In the genomic region with DNA sequence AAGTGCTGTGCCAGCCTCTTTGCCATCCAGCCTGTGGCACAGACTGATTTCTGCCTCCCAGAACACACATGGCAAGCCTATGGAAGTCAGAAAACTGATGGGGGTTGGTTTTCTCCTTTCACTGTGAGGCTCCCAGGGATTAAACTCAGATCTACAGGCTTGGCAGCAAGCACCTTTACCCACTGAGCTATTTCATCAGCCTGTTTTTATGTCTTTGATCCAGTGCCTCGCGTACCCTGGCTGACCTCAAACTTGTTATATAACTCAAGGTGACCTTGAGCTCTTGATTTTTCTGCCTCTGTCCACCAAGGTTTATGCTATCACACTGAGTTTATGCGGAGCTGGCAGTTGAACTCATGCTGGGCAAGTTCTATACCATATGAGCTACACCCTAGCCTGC, we compare ENCODE assay signal across 11 mouse cellular contexts. TPM values are rescaled to one million over a fixed set of nuclear protein-coding genes. Genes with fewer than 3 reads are reported as not detected.
DNase-seq lines count a peak whose midpoint lies in the region; ATAC-seq lines count a peak whose summit lies in the region.
"Had no signal": no experiment of that assay in that cellular context is flagged by ENCODE, and none has a peak within 500 bp of the region (broad histone marks: within the 10 kb centered on the region; RNA-seq: fewer than 3 reads in every experiment).

No protein-coding gene starts in this region.

- H3K9ac ChIP-seq in liver, embryonic 11.5 days (ENCODE audit: low read depth, low read length) = no peak overlapping the region
- H3K9ac ChIP-seq in liver, embryonic 12.5 days = no peak overlapping the region
- no peak overlapping the region for H3K9ac ChIP-seq in intestine, embryonic 15.5 days
- H3K9ac ChIP-seq in neural tube, embryonic 15.5 days (replicated peaks) = no peak overlapping the region
- H3K9ac ChIP-seq: embryonic facial prominence, embryonic 13.5 days had no signal

- no peaks in the 10 kb centered on the region for H3K36me3 ChIP-seq in heart, embryonic 10.5 days
- H3K36me3 ChIP-seq in liver, embryonic 11.5 days (ENCODE audit: control insufficient read depth, insufficient read depth, low read length) = no peaks in the 10 kb centered on the region
- no peaks in the 10 kb centered on the region for H3K36me3 ChIP-seq in liver, embryonic 12.5 days
- no peaks in the 10 kb centered on the region for H3K36me3 ChIP-seq in intestine, embryonic 15.5 days
- no peaks in the 10 kb centered on the region for H3K36me3 ChIP-seq in neural tube, embryonic 15.5 days
- H3K36me3 ChIP-seq: embryonic facial prominence, embryonic 13.5 days had no signal

- H3K27me3 ChIP-seq in heart, embryonic 10.5 days (ENCODE audit: insufficient read depth, poor library complexity, severe bottlenecking) = no peaks in the 10 kb centered on the region
- no peaks in the 10 kb centered on the region for H3K27me3 ChIP-seq in liver, embryonic 11.5 days (replicated peaks; ENCODE audit: control insufficient read depth, insufficient read depth, low read length)
- no peaks in the 10 kb centered on the region for H3K27me3 ChIP-seq in liver, embryonic 12.5 days (replicated peaks)
- H3K27me3 ChIP-seq in intestine, embryonic 15.5 days (replicated peaks) = no peaks in the 10 kb centered on the region
- no peaks in the 10 kb centered on the region for H3K27me3 ChIP-seq in neural tube, embryonic 15.5 days (replicated peaks)
- H3K27me3 ChIP-seq: embryonic facial prominence, embryonic 13.5 days had no signal

- no peaks in the 10 kb centered on the region for H3K4me1 ChIP-seq in heart, embryonic 10.5 days
- no peaks in the 10 kb centered on the region for H3K4me1 ChIP-seq in liver, embryonic 11.5 days (replicated peaks; ENCODE audit: control insufficient read depth, insufficient read depth, low read length)
- H3K4me1 ChIP-seq in liver, embryonic 12.5 days = no peaks in the 10 kb centered on the region
- no peaks in the 10 kb centered on the region for H3K4me1 ChIP-seq in intestine, embryonic 15.5 days (replicated peaks)
- H3K4me1 ChIP-seq in neural tube, embryonic 15.5 days = no peaks in the 10 kb centered on the region
- H3K4me1 ChIP-seq: embryonic facial prominence, embryonic 13.5 days had no signal

- WGBS in heart, embryonic 10.5 days = 43% methylated on average over 3 of the region's 3 CpGs
- WGBS in liver, embryonic 11.5 days = 39% methylated on average over 3 of the region's 3 CpGs
- 28% methylated on average over 3 of the region's 3 CpGs for WGBS in liver, embryonic 12.5 days (ENCODE audit: insufficient replicate concordance)
- WGBS in intestine, embryonic 15.5 days = 37% methylated on average over 3 of the region's 3 CpGs
- WGBS in neural tube, embryonic 15.5 days = 43% methylated on average over 3 of the region's 3 CpGs

- H3K27ac ChIP-seq in heart, embryonic 10.5 days = no peak overlapping the region
- H3K27ac ChIP-seq in liver, embryonic 11.5 days (ENCODE audit: low read depth, low read length) = no peak overlapping the region
- no peak overlapping the region for H3K27ac ChIP-seq in liver, embryonic 12.5 days
- H3K27ac ChIP-seq in intestine, embryonic 15.5 days = no peak overlapping the region
- no peak overlapping the region for H3K27ac ChIP-seq in neural tube, embryonic 15.5 days (replicated peaks)
- H3K27ac ChIP-seq: embryonic facial prominence, embryonic 13.5 days had no signal

- peaks cover 26% of the 10 kb centered on the region for H3K9me3 ChIP-seq in heart, embryonic 10.5 days
- peaks cover 18% of the 10 kb centered on the region for H3K9me3 ChIP-seq in liver, embryonic 11.5 days (ENCODE audit: control insufficient read depth, low read length)
- peaks cover 20% of the 10 kb centered on the region for H3K9me3 ChIP-seq in liver, embryonic 12.5 days (replicated peaks)
- peaks cover 11% of the 10 kb centered on the region for H3K9me3 ChIP-seq in intestine, embryonic 15.5 days
- H3K9me3 ChIP-seq in neural tube, embryonic 15.5 days (replicated peaks) = peaks cover 30% of the 10 kb centered on the region

- ATAC-seq in liver, embryonic 11.5 days (replicated peaks; ENCODE audit: low FRiP score) = 0 out of 2 replicates have a peak, but pooled peaks have one; percentile 16
- ATAC-seq in liver, embryonic 12.5 days = no peak
- ATAC-seq in intestine, embryonic 15.5 days = peak; percentile 46; the same call in 1 of the 2 replicates
- 0 out of 2 replicates have a peak, but pooled peaks have one; percentile 8 for ATAC-seq in neural tube, embryonic 15.5 days (ENCODE audit: low FRiP score)

- intact Hi-C loops in left cerebral cortex, postnatal 14 days (cut with DNase I) = no loop called here

- DNase-seq in heart, embryonic 10.5 days (ENCODE audit: low spot score) = peak; percentile 78
- DNase-seq in heart, adult 8-10 months (ENCODE audit: low spot score) = no peak
- DNase-seq in liver, embryonic 11.5 days (ENCODE audit: low spot score) = no peak
- DNase-seq in left cerebral cortex, postnatal 14 days (ENCODE audit: low spot score in 2 of 2) = no peak
- no peak for DNase-seq in right cerebral cortex, adult 2 months (ENCODE audit: low spot score in 2 of 2)
- DNase-seq: thymus, adult 2 months had no signal

- no peak overlapping the region for H3K4me2 ChIP-seq in liver, embryonic 11.5 days
- no peak overlapping the region for H3K4me2 ChIP-seq in liver, embryonic 12.5 days
- no peak overlapping the region for H3K4me2 ChIP-seq in intestine, embryonic 15.5 days (replicated peaks)
- no peak overlapping the region for H3K4me2 ChIP-seq in neural tube, embryonic 15.5 days
- H3K4me2 ChIP-seq: embryonic facial prominence, embryonic 13.5 days had no signal

- no peak overlapping the region for H3K4me3 ChIP-seq in heart, embryonic 10.5 days
- no peak overlapping the region for H3K4me3 ChIP-seq in liver, embryonic 11.5 days (ENCODE audit: low read depth, low read length)
- H3K4me3 ChIP-seq in liver, embryonic 12.5 days = no peak overlapping the region
- H3K4me3 ChIP-seq in intestine, embryonic 15.5 days (replicated peaks) = no peak overlapping the region
- H3K4me3 ChIP-seq in neural tube, embryonic 15.5 days (replicated peaks) = no peak overlapping the region
- H3K4me3 ChIP-seq: embryonic facial prominence, embryonic 13.5 days; myocyte had no signal

RNA-seq across cellular contexts. Expression of a gene that starts 59.2 kb away (rescaled TPM):
- polyA plus RNA-seq in heart, embryonic 10.5 days (2016; fragmentation: Nextera tagmentation; extraction: Ambion mirVana) = 9.8 and 11.9 TPM in 2 replicates
- 1 to 10 TPM; 8.1 to 9.8 (median 9.1) TPM for total RNA-seq in heart, adult 8-10 months (2022)
- 8.8 and 9.0 TPM in 2 replicates for polyA plus RNA-seq in liver, embryonic 11.5 days (2014; fragmentation: Nextera tagmentation; extraction: Ambion mirVana)
- polyA plus RNA-seq in liver, embryonic 12.5 days (2016; fragmentation: Nextera tagmentation; extraction: Ambion mirVana) = 5.2 and 5.7 TPM in 2 replicates
- polyA plus RNA-seq in intestine, embryonic 15.5 days (2015; fragmentation: Nextera tagmentation; extraction: Ambion mirVana) = 4.0 and 5.2 TPM in 2 replicates
- polyA plus RNA-seq in neural tube, embryonic 15.5 days (2015; fragmentation: Nextera tagmentation; extraction: Ambion mirVana) = 5.8 and 5.9 TPM in 2 replicates
- 1 to 10 TPM; 3.0 TPM for total RNA-seq in left cerebral cortex, postnatal 14 days (2021)
- polyA plus RNA-seq: thymus, adult 2 months had no signal
